Mouse (Mus musculus): ENCODE measurements around the gene A930004D18Rik. TPM values are rescaled to one million over a fixed set of nuclear protein-coding genes. Genes with fewer than 3 reads are reported as not detected.
A peak's percentile ranks its signal among the peaks of the same experiment; 100 is the strongest.

The A930004D18Rik gene
- polyA plus RNA-seq, 1 experiment from 2014 or later: 20.9 TPM

GRCm38 (mm10) chr2:18050541-18050985 is 13.0 kb upstream of the A930004D18Rik start:
- H3K4me1 ChIP-seq: peaks cover 50% of the 10 kb centered on the region
- H3K4me3 ChIP-seq (replicated peaks): peak overlapping the region; percentile 100
- H3K36me3 ChIP-seq (replicated peaks): no peaks in the 10 kb centered on the region
- H3K27me3 ChIP-seq: no peaks in the 10 kb centered on the region
- H3K27ac ChIP-seq: peak overlapping the region; percentile 100
- WGBS: 5% methylated on average over 10 of the region's 10 CpGs
- no peaks in the 10 kb centered on the region for H3K9me3 ChIP-seq
- peak overlapping the region; percentile 100 for H3K9ac ChIP-seq
- H3K4me2 ChIP-seq: peak overlapping the region; percentile 85
- no peak for ATAC-seq (ENCODE audit: low FRiP score)

GRCm38 (mm10) chr2:18050018-18050417 is 12.5 kb upstream of the A930004D18Rik start:
- peak overlapping the region; percentile 100 for H3K27ac ChIP-seq
- H3K9me3 ChIP-seq: no peaks in the 10 kb centered on the region
- peak overlapping the region; percentile 100 for H3K9ac ChIP-seq
- H3K4me2 ChIP-seq: peak overlapping the region; percentile 85
- no peaks in the 10 kb centered on the region for H3K27me3 ChIP-seq
- H3K36me3 ChIP-seq (replicated peaks): no peaks in the 10 kb centered on the region
- peak overlapping the region; percentile 100 for H3K4me3 ChIP-seq (replicated peaks)
- WGBS: 4% methylated on average over 2 of the region's 2 CpGs
- no peak for ATAC-seq (ENCODE audit: low FRiP score)
- peaks cover 50% of the 10 kb centered on the region for H3K4me1 ChIP-seq

- Histone ChIP-seq H3K4me2 (peak overlapping the region; percentile 85), H3K4me3 (replicated peaks) (peak overlapping the region; percentile 100), H3K9ac (peak overlapping the region; percentile 100), H3K4me1 (peaks cover 47% of the 10 kb centered on the region), H3K27ac (peak overlapping the region; percentile 100), H3K27me3 (no peaks in the 10 kb centered on the region), H3K36me3 (replicated peaks) (no peaks in the 10 kb centered on the region), H3K9me3 (no peaks in the 10 kb centered on the region)
- peak; percentile 42; the same call in 1 of the 2 replicates for ATAC-seq (ENCODE audit: low FRiP score)
- WGBS: 1% methylated on average over 11 of the region's 11 CpGs
Observed at GRCm38 (mm10) chr2:18049279-18049821, 11.8 kb upstream of the A930004D18Rik start.

GRCm38 (mm10) chr2:18048453-18049075 is 11.0 kb upstream of the A930004D18Rik start, which contains the start of gene Skida1:
Skida1 (minus strand) TSS chr2:18049051.
- ATAC-seq (ENCODE audit: low FRiP score): peak; percentile 57
- WGBS: 0% methylated on average over 17 of the region's 17 CpGs

GRCm38 (mm10) chr2:18047646-18048452 is 10.3 kb upstream of the A930004D18Rik start:
- Histone ChIP-seq H3K9me3 (no peaks in the 10 kb centered on the region), H3K4me1 (peaks cover 42% of the 10 kb centered on the region)

More at GRCm38 (mm10) chr2:18048453-18049075, 11.0 kb upstream of the A930004D18Rik start, which contains the start of gene Skida1:
- Histone ChIP-seq H3K36me3 (replicated peaks) (no peaks in the 10 kb centered on the region), H3K9ac (peak within 1 kb of the TSS; percentile 100), H3K4me3 (replicated peaks) (peak within 1 kb of the TSS; percentile 100), H3K4me2 (peak within 1 kb of the TSS; percentile 85), H3K27me3 (no peaks in the 10 kb centered on the region), H3K4me1 (peaks cover 41% of the 10 kb centered on the region), H3K9me3 (no peaks in the 10 kb centered on the region), H3K27ac (peak within 1 kb of the TSS; percentile 100)

GRCm38 (mm10) chr2:18046758-18047645 is 9.5 kb upstream of the A930004D18Rik start:
- Histone ChIP-seq H3K27me3 (no peaks in the 10 kb centered on the region), H3K4me3 (replicated peaks) (peak overlapping the region; percentile 100), H3K4me1 (peaks cover 44% of the 10 kb centered on the region), H3K36me3 (replicated peaks) (no peaks in the 10 kb centered on the region), H3K9ac (peak overlapping the region; percentile 100), H3K27ac (peak overlapping the region; percentile 100), H3K9me3 (no peaks in the 10 kb centered on the region), H3K4me2 (peak overlapping the region; percentile 85)
- ATAC-seq (ENCODE audit: low FRiP score): no peak
- under 1% methylated on average over 60 of the region's 64 CpGs for WGBS

More at GRCm38 (mm10) chr2:18047646-18048452, 10.3 kb upstream of the A930004D18Rik start:
- ATAC-seq (ENCODE audit: low FRiP score): peak; percentile 60
- Histone ChIP-seq H3K4me3 (replicated peaks) (peak overlapping the region; percentile 100), H3K9ac (peak overlapping the region; percentile 100), H3K27me3 (no peaks in the 10 kb centered on the region), H3K36me3 (replicated peaks) (no peaks in the 10 kb centered on the region), H3K4me2 (peak overlapping the region; percentile 85), H3K27ac (peak overlapping the region; percentile 100)
- under 1% methylated on average over 70 of the region's 70 CpGs for WGBS

GRCm38 (mm10) chr2:18046186-18046585 is 8.6 kb upstream of the A930004D18Rik start:
- WGBS: 0% methylated on average over 4 of the region's 4 CpGs
- ATAC-seq (ENCODE audit: low FRiP score): no peak
- peak overlapping the region; percentile 85 for H3K4me2 ChIP-seq

GRCm38 (mm10) chr2:18045781-18046181 is 8.2 kb upstream of the A930004D18Rik start:
- H3K27me3 ChIP-seq: no peaks in the 10 kb centered on the region
- no peak for ATAC-seq (ENCODE audit: low FRiP score)
- peaks cover 44% of the 10 kb centered on the region for H3K4me1 ChIP-seq
- no peaks in the 10 kb centered on the region for H3K36me3 ChIP-seq (replicated peaks)
- H3K9me3 ChIP-seq: no peaks in the 10 kb centered on the region
- 3% methylated on average over 6 of the region's 6 CpGs for WGBS
- H3K4me2 ChIP-seq: peak overlapping the region; percentile 85
- peak overlapping the region; percentile 100 for H3K4me3 ChIP-seq (replicated peaks)
- peak overlapping the region; percentile 100 for H3K27ac ChIP-seq
- H3K9ac ChIP-seq: peak overlapping the region; percentile 100

More at GRCm38 (mm10) chr2:18046186-18046585, 8.6 kb upstream of the A930004D18Rik start:
- Histone ChIP-seq H3K9ac (peak overlapping the region; percentile 100), H3K27ac (peak overlapping the region; percentile 100), H3K4me3 (replicated peaks) (peak overlapping the region; percentile 100), H3K9me3 (no peaks in the 10 kb centered on the region), H3K36me3 (replicated peaks) (no peaks in the 10 kb centered on the region), H3K27me3 (no peaks in the 10 kb centered on the region), H3K4me1 (peaks cover 43% of the 10 kb centered on the region)

- no peaks in the 10 kb centered on the region for H3K27me3 ChIP-seq
- H3K4me3 ChIP-seq (replicated peaks): peak overlapping the region; percentile 100
- WGBS: under 1% methylated on average over 7 of the region's 7 CpGs
- no peaks in the 10 kb centered on the region; the same call in 1 of the 2 replicates for H3K36me3 ChIP-seq (replicated peaks)
- ATAC-seq (ENCODE audit: low FRiP score): no peak
- H3K4me2 ChIP-seq: peak overlapping the region; percentile 85
- H3K27ac ChIP-seq: peak overlapping the region; percentile 100
- no peaks in the 10 kb centered on the region for H3K9me3 ChIP-seq
- H3K4me1 ChIP-seq: peaks cover 45% of the 10 kb centered on the region
- H3K9ac ChIP-seq: peak overlapping the region; percentile 100
Observed at GRCm38 (mm10) chr2:18045143-18045780, 7.7 kb upstream of the A930004D18Rik start.

GRCm38 (mm10) chr2:18041199-18041885 is 3.8 kb upstream of the A930004D18Rik start:
- Histone ChIP-seq H3K36me3 (replicated peaks) (no peaks in the 10 kb centered on the region; the same call in 1 of the 2 replicates), H3K4me2 (peak overlapping the region; percentile 85), H3K27me3 (no peaks in the 10 kb centered on the region), H3K27ac (peak overlapping the region; percentile 98), H3K4me3 (replicated peaks) (peak overlapping the region; percentile 100), H3K9me3 (no peaks in the 10 kb centered on the region), H3K9ac (peak overlapping the region; percentile 90), H3K4me1 (peaks cover 69% of the 10 kb centered on the region)
- peak; percentile 91 for ATAC-seq (ENCODE audit: low FRiP score)
- under 1% methylated on average over 14 of the region's 14 CpGs for WGBS

Measured in forebrain, embryonic 12.5 days (tissue).